Mouse (Mus musculus): Measurements from ENCODE around the gene 1700057G04Rik. TPM values are rescaled to one million over a fixed set of nuclear protein-coding genes. Genes with fewer than 3 reads are reported as not detected.
A peak's percentile ranks its signal among the peaks of the same experiment; 100 is the strongest.

1700057G04Rik gene
- total and polyA plus RNA-seq, 3 experiments: 0.19 TPM; not detected in 2

DNA sequence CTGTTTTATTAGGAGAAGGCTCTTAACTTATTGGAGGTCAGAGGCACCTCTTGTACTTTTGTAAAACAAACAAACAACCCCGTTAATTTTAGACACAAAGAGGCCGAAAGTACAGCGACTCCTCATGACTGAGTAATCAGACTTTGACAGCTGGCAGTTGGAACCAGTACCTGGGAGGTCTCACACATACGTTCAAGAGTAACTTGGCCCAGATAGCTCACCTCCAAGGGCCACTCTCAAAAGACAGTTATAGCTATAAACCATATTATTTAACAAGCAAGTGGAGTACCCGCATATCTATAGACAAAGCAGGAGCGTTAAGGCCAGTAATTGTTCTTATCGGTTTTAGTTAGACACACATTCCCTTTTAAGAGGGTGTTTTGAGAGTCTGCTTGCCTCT, 32.8 kb upstream of the 1700057G04Rik start:
- no peaks in the 10 kb centered on the region; the same call in 1 of the 2 replicates for H3K79me2 ChIP-seq (ENCODE audit: control insufficient read depth, insufficient read depth, low read length, poor library complexity)

DNA sequence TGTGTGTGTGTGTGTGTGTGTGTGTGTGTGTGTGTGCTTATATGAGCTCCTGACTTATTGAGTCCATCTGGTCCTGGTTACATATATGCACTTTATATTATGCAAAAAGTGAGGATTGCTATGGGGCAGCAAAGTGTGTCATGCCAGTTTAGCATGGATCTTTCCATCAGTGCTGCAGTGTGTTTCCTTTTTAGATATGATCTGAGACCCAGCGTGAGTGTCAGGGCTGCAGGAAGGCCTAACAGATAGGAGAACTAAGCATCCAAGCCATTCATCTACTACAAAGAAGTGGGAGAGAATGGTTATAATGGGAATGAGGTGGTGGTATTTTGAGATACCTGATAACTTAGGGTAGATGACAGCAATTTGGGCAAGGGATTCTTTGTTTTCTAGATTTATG, 29.1 kb upstream of the 1700057G04Rik start:
- Histone ChIP-seq H3K79me2 (ENCODE audit: control insufficient read depth, insufficient read depth, low read length, poor library complexity) (no peaks in the 10 kb centered on the region), H3K9me3 (replicated peaks; ENCODE audit: insufficient read depth, low read length) (no peaks in the 10 kb centered on the region), H3K4me1 (ENCODE audit: control insufficient read depth in 1 of 2, insufficient read depth in 2 of 2, low read length in 2 of 2) (peaks cover 19 to 20% of the 10 kb centered on the region in 2 experiments), H3K4me3 (ENCODE audit: control insufficient read depth in 1 of 2, insufficient read depth in 1 of 2, low read depth in 2 of 2, low read length in 2 of 2) (no peak overlapping the region), H3K9ac (ENCODE audit: control insufficient read depth, low read depth, low read length, poor library complexity, severe bottlenecking) (no peak overlapping the region), H3K36me3 (ENCODE audit: control insufficient read depth in 1 of 2, insufficient read depth in 2 of 2, low read length in 2 of 2) (peaks cover 0 to 40% of the 10 kb centered on the region in 2 experiments; a peak in 2 of 4 replicates), H3K27me3 (ENCODE audit: control insufficient read depth in 1 of 2, insufficient read depth in 2 of 2, low read length in 2 of 2) (no peaks in the 10 kb centered on the region), H3K27ac (ENCODE audit: control insufficient read depth, low read depth, low read length) (no peak overlapping the region)
- no peak for DNase-seq (ENCODE audit: low read depth, low spot score)
- TF ChIP-seq CTCF (IDR thresholded peaks at IDR 0.05 in 2 of 3, conservative IDR thresholded peaks at IDR 0.05 in 1 of 3; ENCODE audit: control insufficient read depth in 1 of 3, insufficient read depth in 1 of 3, low read depth in 2 of 3, low read length in 3 of 3, poor library complexity in 1 of 3, severe bottlenecking in 1 of 3): no peak
- TF ChIP-seq NRF1 (IDR thresholded peaks at IDR 0.05; ENCODE audit: insufficient read depth, low read depth, low read length, poor library complexity, severe bottlenecking): no peak
- TF ChIP-seq EP300 (IDR thresholded peaks at IDR 0.05; ENCODE audit: low read depth in 1 of 2, low read length in 2 of 2): peak in 1 of 2 experiments; percentile 28; a peak in 1 of 4 replicates
- TF ChIP-seq TAL1 (IDR thresholded peaks at IDR 0.05; ENCODE audit: low read length): no peak
- TF ChIP-seq POLR2A (IDR thresholded peaks at IDR 0.05; ENCODE audit: control insufficient read depth in 1 of 2, insufficient read depth in 1 of 2, low read depth in 1 of 2, low read length in 2 of 2, poor library complexity in 1 of 2): no peak
- TF ChIP-seq ZNF384 (IDR thresholded peaks at IDR 0.05; ENCODE audit: low read depth, low read length): no peak
- peak; percentile 48; the same call in 1 of the 2 replicates for TF ChIP-seq GATA1 (IDR thresholded peaks at IDR 0.05; ENCODE audit: low read depth, low read length)
- TF ChIP-seq CHD1 (IDR thresholded peaks at IDR 0.05; ENCODE audit: low read depth, low read length): no peak
- TF ChIP-seq RCOR1 (IDR thresholded peaks at IDR 0.05; ENCODE audit: low read depth, low read length): no peak
- no peak for TF ChIP-seq CHD2 (IDR thresholded peaks at IDR 0.05; ENCODE audit: low read length)
- no peak for TF ChIP-seq MYB (IDR thresholded peaks at IDR 0.05; ENCODE audit: low read depth, low read length)
- TF ChIP-seq TCF12 (IDR thresholded peaks at IDR 0.05; ENCODE audit: low read depth, low read length): 0 out of 2 replicates have a peak, but pooled peaks have one; percentile 30
- TF ChIP-seq MAFK (IDR thresholded peaks at IDR 0.05; ENCODE audit: borderline replicate concordance, low read depth, low read length): no peak
- TF ChIP-seq MXI1 (IDR thresholded peaks at IDR 0.05; ENCODE audit: low read depth, low read length): no peak
- TF ChIP-seq ETS1 (IDR thresholded peaks at IDR 0.05; ENCODE audit: low read depth, low read length): peak; percentile 39; the same call in 1 of the 2 replicates

More for the DNA sequence above, 32.8 kb upstream of the 1700057G04Rik start:
- peak; percentile 55 for DNase-seq (ENCODE audit: low read depth, low spot score)
- Histone ChIP-seq H3K36me3 (ENCODE audit: control insufficient read depth in 1 of 2, insufficient read depth in 2 of 2, low read length in 2 of 2) (peaks cover 0 to 46% of the 10 kb centered on the region in 2 experiments; a peak in 2 of 4 replicates), H3K27me3 (ENCODE audit: control insufficient read depth in 1 of 2, insufficient read depth in 2 of 2, low read length in 2 of 2) (no peaks in the 10 kb centered on the region), H3K4me1 (ENCODE audit: control insufficient read depth in 1 of 2, insufficient read depth in 2 of 2, low read length in 2 of 2) (peaks cover 33% of the 10 kb centered on the region in 2 experiments), H3K27ac (ENCODE audit: control insufficient read depth, low read depth, low read length) (peak overlapping the region; percentile 98), H3K9me3 (replicated peaks; ENCODE audit: insufficient read depth, low read length) (no peaks in the 10 kb centered on the region), H3K4me3 (ENCODE audit: control insufficient read depth in 1 of 2, insufficient read depth in 1 of 2, low read depth in 2 of 2, low read length in 2 of 2) (peak overlapping the region in 1 of 2 experiments; percentile 18; a peak in 1 of 4 replicates), H3K9ac (ENCODE audit: control insufficient read depth, low read depth, low read length, poor library complexity, severe bottlenecking) (peak overlapping the region; percentile 8)
- TF ChIP-seq GATA1 (IDR thresholded peaks at IDR 0.05; ENCODE audit: low read depth, low read length): peak; percentile 37; the same call in 1 of the 2 replicates
- no peak for TF ChIP-seq GABPA (IDR thresholded peaks at IDR 0.05; ENCODE audit: low read depth, low read length)
- no peak for TF ChIP-seq USF1 (IDR thresholded peaks at IDR 0.05; ENCODE audit: low read depth, low read length)
- TF ChIP-seq ETS1 (IDR thresholded peaks at IDR 0.05; ENCODE audit: low read depth, low read length): peak; percentile 65; the same call in 1 of the 2 replicates
- TF ChIP-seq MYB (IDR thresholded peaks at IDR 0.05; ENCODE audit: low read depth, low read length): peak; percentile 76
- TF ChIP-seq EP300 (IDR thresholded peaks at IDR 0.05; ENCODE audit: low read depth in 1 of 2, low read length in 2 of 2): peak; percentile 34 to 83; a peak in 3 of 4 replicates
- peak; percentile 63; the same call in 1 of the 2 replicates for TF ChIP-seq TCF12 (IDR thresholded peaks at IDR 0.05; ENCODE audit: low read depth, low read length)
- peak; percentile 39; the same call in 1 of the 2 replicates for TF ChIP-seq SIN3A (IDR thresholded peaks at IDR 0.05; ENCODE audit: low read length)
